Mouse (Mus musculus): ENCODE results near the gene Tshz2.

DNA sequence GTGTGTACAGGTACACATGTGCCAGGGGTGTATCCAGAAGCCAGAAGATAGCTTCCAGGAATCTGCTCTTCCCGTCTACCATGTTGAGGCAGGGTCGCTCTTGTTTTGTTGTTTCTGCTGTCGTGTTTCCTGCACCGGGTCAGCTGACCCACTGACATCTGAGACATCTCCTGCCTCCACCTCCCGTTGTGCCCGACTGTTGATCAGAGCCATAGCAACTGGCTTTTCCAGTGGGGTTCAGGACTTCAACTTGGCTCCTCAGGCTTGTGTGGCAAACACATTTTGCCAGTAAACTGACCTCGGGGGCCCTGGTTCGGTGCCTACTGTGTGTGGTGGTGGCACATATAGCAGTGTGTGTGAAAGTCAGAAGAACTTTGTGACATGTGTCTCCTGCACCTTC lies 129.5 kb downstream of the Tshz2 start:
- TF ChIP-seq CTCF (IDR thresholded peaks at IDR 0.05; ENCODE audit: extremely low read depth, insufficient read depth, insufficient read length, insufficient replicate concordance) (no peak), POLR2A (IDR thresholded peaks at IDR 0.05; ENCODE audit: low read depth, low read length) (no peak)

Measured in spleen, adult 2 months (tissue).